Mouse (Mus musculus) MEL (cell line): ENCODE measurements around the gene Ppp1r2. TPM values are rescaled to one million over a fixed set of nuclear protein-coding genes. Genes with fewer than 3 reads are reported as not detected.

Experiments used
- DNase-seq: peaks from one replicate; pipeline ENCODE4 v3.0.0; 2011; ENCODE audit warnings: low read depth, low spot score
- H3K27ac ChIP-seq: 2 replicates; pipeline ENCODE4 v1.5.1; 2012; ENCODE audit warnings: low read depth, mild to moderate bottlenecking, control low read depth, low read length, moderate library complexity; ENCODE audit not compliant: control insufficient read depth
- H3K27me3 ChIP-seq, 2 experiments: fragments of 150-350 bp in 1 of 2; sonication (generic) in 1 of 2; 2 replicates each; pipeline ENCODE4 v1.6.1; 2012; ENCODE audit warnings: low read length in 2 of 2, mild to moderate bottlenecking in 2 of 2, improper control_type of control experiment in 1 of 2, moderate library complexity in 1 of 2; ENCODE audit not compliant: insufficient read depth in 2 of 2, control insufficient read depth in 1 of 2
- H3K36me3 ChIP-seq, 2 experiments: 2 replicates each; pipeline ENCODE4 v1.6.1; 2012 to 2014; ENCODE audit warnings: low read length in 2 of 2, improper control_type of control experiment in 1 of 2, inconsistent platforms in 1 of 2, mild to moderate bottlenecking in 1 of 2; ENCODE audit not compliant: insufficient read depth in 2 of 2, control insufficient read depth in 1 of 2
- H3K4me1 ChIP-seq, 2 experiments: fragments of 150-350 bp in 1 of 2; sonication (generic) in 1 of 2; 2 replicates each; pipeline ENCODE4 v1.6.1; 2012; ENCODE audit warnings: low read length in 2 of 2, improper control_type of control experiment in 1 of 2, mild to moderate bottlenecking in 1 of 2; ENCODE audit not compliant: insufficient read depth in 2 of 2, control insufficient read depth in 1 of 2
- H3K4me3 ChIP-seq, 2 experiments: fragments of 150-350 bp in 1 of 2; sonication (generic) in 1 of 2; 2 replicates each; pipeline ENCODE4 v1.5.1; 2012; ENCODE audit warnings: low read depth in 2 of 2, low read length in 2 of 2, mild to moderate bottlenecking in 2 of 2, moderate library complexity in 2 of 2, control low read depth in 1 of 2, improper control_type of control experiment in 1 of 2; ENCODE audit not compliant: control insufficient read depth in 1 of 2, insufficient read depth in 1 of 2
- H3K79me2 ChIP-seq: 2 replicates; pipeline ENCODE4 v1.6.1; 2012; ENCODE audit warnings: mild to moderate bottlenecking, low read length, moderate library complexity; ENCODE audit not compliant: control insufficient read depth, poor library complexity, insufficient read depth
- H3K9ac ChIP-seq: 2 replicates; pipeline ENCODE4 v1.6.1; 2012; ENCODE audit warnings: low read depth, mild to moderate bottlenecking, control low read depth, low read length, moderate library complexity; ENCODE audit not compliant: control insufficient read depth, poor library complexity, severe bottlenecking
- H3K9me3 ChIP-seq: fragments of 150-350 bp; sonication (generic); replicated peaks from 2 replicates; pipeline ENCODE4 v1.6.1; 2012; ENCODE audit warnings: mild to moderate bottlenecking, low read length, improper control_type of control experiment, moderate library complexity; ENCODE audit not compliant: insufficient read depth
- CHD1 ChIP-seq: IDR thresholded peaks from 2 replicates; pipeline ENCODE4 v1.6.1; 2012; ENCODE audit warnings: low read depth, mild to moderate bottlenecking, inconsistent platforms, low read length, improper control_type of control experiment
- CTCF ChIP-seq, 3 experiments: IDR thresholded peaks in 2 of 3; conservative IDR thresholded peaks in 1 of 3; 2 replicates each; pipeline ENCODE4 v1.5.1; 2011 to 2012; ENCODE audit warnings: low read length in 3 of 3, low read depth in 2 of 3, mild to moderate bottlenecking in 2 of 3, improper control_type of control experiment in 1 of 3, inconsistent platforms in 1 of 3, mixed read lengths in 1 of 3, moderate library complexity in 1 of 3; ENCODE audit not compliant: control insufficient read depth in 1 of 3, insufficient read depth in 1 of 3, poor library complexity in 1 of 3, severe bottlenecking in 1 of 3
- GATA1 ChIP-seq: IDR thresholded peaks from 2 replicates; pipeline ENCODE4 v1.6.1; 2011; ENCODE audit warnings: low read depth, low read length, improper control_type of control experiment
- HCFC1 ChIP-seq: IDR thresholded peaks from 2 replicates; pipeline ENCODE4 v1.6.1; 2012; ENCODE audit warnings: low read depth, mild to moderate bottlenecking, inconsistent platforms, low read length, improper control_type of control experiment, moderate library complexity
- JUND ChIP-seq: IDR thresholded peaks from 2 replicates; pipeline ENCODE4 v1.6.1; 2011; ENCODE audit warnings: low read depth, mild to moderate bottlenecking, improper control_type of control experiment, low read length
- MAX ChIP-seq: IDR thresholded peaks from 2 replicates; pipeline ENCODE4 v1.6.1; 2011; ENCODE audit warnings: low read length, improper control_type of control experiment
- MXI1 ChIP-seq: IDR thresholded peaks from 2 replicates; pipeline ENCODE4 v1.6.1; 2011; ENCODE audit warnings: mild to moderate bottlenecking, low read depth, low read length, improper control_type of control experiment
- MYC ChIP-seq: IDR thresholded peaks from 2 replicates; pipeline ENCODE4 v1.6.1; 2011; ENCODE audit warnings: low read depth, mild to moderate bottlenecking, low read length, improper control_type of control experiment, moderate library complexity
- NRF1 ChIP-seq: IDR thresholded peaks from 2 replicates; pipeline ENCODE4 v1.6.1; 2014; ENCODE audit warnings: low read depth, mild to moderate bottlenecking, inconsistent platforms, low read length, improper control_type of control experiment, moderate library complexity; ENCODE audit not compliant: poor library complexity, insufficient read depth, severe bottlenecking
- POLR2AphosphoS2 ChIP-seq: IDR thresholded peaks from 2 replicates; pipeline ENCODE4 v1.6.1; 2011; ENCODE audit warnings: low read length, improper control_type of control experiment
- POLR2AphosphoS5 ChIP-seq: IDR thresholded peaks from 2 replicates; pipeline ENCODE4 v1.6.1; 2012; ENCODE audit warnings: low read depth, borderline replicate concordance, mild to moderate bottlenecking, inconsistent platforms, low read length, moderate library complexity, mixed read lengths
- TBP ChIP-seq: IDR thresholded peaks from 2 replicates; pipeline ENCODE4 v1.8.0; 2011; ENCODE audit warnings: low read depth, low read length, improper control_type of control experiment
- USF1 ChIP-seq: IDR thresholded peaks from 2 replicates; pipeline ENCODE4 v1.6.1; 2014; ENCODE audit warnings: low read depth, mild to moderate bottlenecking, inconsistent platforms, low read length, improper control_type of control experiment, moderate library complexity
- ZC3H11A ChIP-seq: IDR thresholded peaks from 2 replicates; pipeline ENCODE4 v1.6.1; 2012; ENCODE audit warnings: low read depth, mild to moderate bottlenecking, inconsistent platforms, low read length, improper control_type of control experiment
- ZNF384 ChIP-seq: IDR thresholded peaks from 2 replicates; pipeline ENCODE4 v1.6.1; 2012; ENCODE audit warnings: low read depth, mild to moderate bottlenecking, inconsistent platforms, low read length, improper control_type of control experiment
- polyA plus RNA-seq, 2 experiments: library from polyadenylated mRNA; stranded (reverse) in 1 of 2; unstranded in 1 of 2; fragments of >175 nt in 1 of 2; fragments of >200 nt in 1 of 2; gene quantifications; 2 replicates each; pipeline versions ENCODE4 v1.2.1 to v1.2.4; 2012; ENCODE audit warnings: low replicate concordance in 2 of 2, low read depth in 1 of 2; ENCODE audit not compliant: insufficient read length in 2 of 2, insufficient read depth in 1 of 2, missing spikeins in 1 of 2
- total RNA-seq: library from RNA; depleted of rRNA; stranded (reverse); fragments of 300-350 nt; gene quantifications from 2 replicates; pipeline ENCODE4 v1.2.3, GENCODE M21; 2012; rRNA removed

Ppp1r2 gene
- total and polyA plus RNA-seq, 3 experiments, result 31.2 to 36.2 TPM; not detected in 1

- Histone ChIP-seq H3K79me2 (peaks cover 17% of the 10 kb centered on the region), H3K36me3 (peaks cover 0 to 14% of the 10 kb centered on the region in 2 experiments; a peak in 2 of 4 replicates), H3K9ac (no peak overlapping the region), H3K27me3 (no peaks in the 10 kb centered on the region), H3K4me3 (no peak overlapping the region), H3K9me3 (no peaks in the 10 kb centered on the region), H3K27ac (no peak overlapping the region), H3K4me1 (peaks cover 7 to 12% of the 10 kb centered on the region in 2 experiments)
- no peak for DNase-seq
- TF ChIP-seq GATA1, result no peak
- no peak for TF ChIP-seq NRF1
- TF ChIP-seq POLR2AphosphoS5, result no peak
- TF ChIP-seq USF1, result no peak
- no peak for TF ChIP-seq MXI1
- TF ChIP-seq TBP, result no peak
- TF ChIP-seq ZC3H11A, result no peak
- TF ChIP-seq JUND, result no peak
- TF ChIP-seq CTCF (IDR thresholded peaks at IDR 0.05 in 2 of 3, conservative IDR thresholded peaks at IDR 0.05 in 1 of 3; ENCODE audit: control insufficient read depth in 1 of 3, insufficient read depth in 1 of 3, low read depth in 2 of 3, low read length in 3 of 3, poor library complexity in 1 of 3, severe bottlenecking in 1 of 3), result no peak
- TF ChIP-seq ZNF384, result no peak
These were observed 70.9 kb downstream of the Ppp1r2 start for GRCm38 (mm10) chr16:31204216-31204615.

GRCm38 (mm10) chr16:31201704-31202103, 73.4 kb downstream of the Ppp1r2 start:
- peak overlapping the region; percentile 41 for H3K9ac ChIP-seq
- TF ChIP-seq GATA1 (no peak), USF1 (no peak), CHD1 (0 out of 2 replicates have a peak, but pooled peaks have one; percentile 12), POLR2AphosphoS2 (no peak), MYC (no peak), HCFC1 (no peak), MAX (0 out of 2 replicates have a peak, but pooled peaks have one; percentile 2)
- TF ChIP-seq, all 39 proteins: peak for 2
- peaks cover 6 to 7% of the 10 kb centered on the region in 2 experiments; a peak in 3 of 4 replicates for H3K4me1 ChIP-seq
- no peak overlapping the region for H3K27ac ChIP-seq
- no peak for DNase-seq
- H3K4me3 ChIP-seq, result peak overlapping the region in 1 of 2 experiments; percentile 58; a peak in 2 of 4 replicates
- H3K9me3 ChIP-seq, result no peaks in the 10 kb centered on the region
- peaks cover 0 to 21% of the 10 kb centered on the region in 2 experiments; a peak in 2 of 4 replicates for H3K36me3 ChIP-seq
- H3K27me3 ChIP-seq, result no peaks in the 10 kb centered on the region
- peaks cover 34% of the 10 kb centered on the region for H3K79me2 ChIP-seq

Other genes starting within 250 kb of the Ppp1r2 start
- 12.8 and 12.9 TPM in 2 replicates for gene Xxylt1, start 193.8 kb downstream of the Ppp1r2 start, total RNA-seq
- gene Xxylt1, start 193.8 kb downstream of the Ppp1r2 start, polyA plus RNA-seq, result 100 to 1,000 TPM in 1 of 2 experiments, 10 to 100 TPM in 1; 26.6 to 164 TPM
- 19.1 and 23.9 TPM in 2 replicates for gene Acap2, start 74.0 kb downstream of the Ppp1r2 start, total RNA-seq
- 10 to 100 TPM in 1 of 2 experiments, not detected in 1; 17.2 TPM for gene Acap2, start 74.0 kb downstream of the Ppp1r2 start, polyA plus RNA-seq
- not detected in 2 replicates for gene Apod, start 39.5 kb upstream of the Ppp1r2 start, total RNA-seq
- not detected for gene Apod, start 39.5 kb upstream of the Ppp1r2 start, polyA plus RNA-seq
- 67.5 and 73.4 TPM in 2 replicates for gene Bdh1, start 147.0 kb upstream of the Ppp1r2 start, total RNA-seq
- 100 to 1,000 TPM in 1 of 2 experiments, not detected in 1; 187 TPM for gene Bdh1, start 147.0 kb upstream of the Ppp1r2 start, polyA plus RNA-seq